Mouse (Mus musculus) cortical plate, adult 2 months (tissue): ENCODE measurements around the gene Arcn1.

Source experiments
- CTCF ChIP-seq: fragments of 200-500 bp; IDR thresholded peaks from 2 replicates; pipeline ENCODE4 v1.5.1; 2011; ENCODE audit warnings: mild to moderate bottlenecking, control low read depth, low read length; ENCODE audit not compliant: insufficient read depth; ENCODE audit errors: extremely low read depth
- POLR2A ChIP-seq: fragments of 200-500 bp; IDR thresholded peaks from 2 replicates; pipeline ENCODE4 v1.6.1; 2011; ENCODE audit warnings: mild to moderate bottlenecking, low read length, control low read depth; ENCODE audit not compliant: insufficient read depth; ENCODE audit errors: extremely low read depth

DNA sequence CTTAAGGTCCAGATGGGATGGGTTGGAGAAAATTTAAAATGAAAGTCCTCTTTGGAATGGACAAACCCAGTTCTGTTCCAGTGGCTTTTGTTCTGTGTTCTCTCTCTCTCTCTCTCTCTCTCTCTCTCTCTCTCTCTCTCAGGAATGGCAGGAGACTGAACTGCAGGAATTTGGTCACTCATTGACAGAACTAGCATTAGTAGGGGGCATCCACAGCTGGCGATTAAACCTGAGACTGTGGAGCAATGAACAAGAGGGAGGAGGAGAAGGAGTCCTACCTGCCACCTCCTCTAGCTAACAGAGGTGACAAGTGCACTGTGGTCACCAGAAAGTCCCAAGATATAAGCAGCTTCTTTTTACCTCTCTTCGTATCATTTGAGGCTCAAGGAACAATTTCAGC, 31.3 kb downstream of the Arcn1 start:
- TF ChIP-seq POLR2A (no peak), CTCF (no peak)
